ENCODE assay signal across 8 mouse cellular contexts in genomic region chr7:122288605-122289242, GRCm38 (mm10). TPM values are rescaled to one million over a fixed set of nuclear protein-coding genes. Genes with fewer than 3 reads are reported as not detected.
DNase-seq lines count a peak whose midpoint lies in the region; ATAC-seq and TF ChIP-seq lines count a peak whose summit lies in the region.

TSS of gene Prkcb (plus strand) at chr7:122288751.

- peak within 1 kb of the TSS; percentile 31; the same call in 1 of the 2 replicates for H3K9ac ChIP-seq in intestine, postnatal 0 days (ENCODE audit: low read depth, low read length)

- H3K27me3 ChIP-seq in intestine, postnatal 0 days (replicated peaks; ENCODE audit: control insufficient read depth, insufficient read depth, low read length): peaks cover 24% of the 10 kb centered on the region

- peak; percentile 29 for DNase-seq in adrenal gland, adult 8-10 months
- peak; percentile 64 for DNase-seq in embryo, embryonic 11.5 days (ENCODE audit: low read depth, low spot score)
- peak; percentile 78 to 87 for DNase-seq in left cerebral cortex, postnatal 36 days (ENCODE audit: low spot score in 2 of 2)
- peak; percentile 82 for DNase-seq in mesoderm, embryonic 11.5 days (ENCODE audit: low read depth, low spot score)
- DNase-seq in right cerebral cortex, postnatal 25 days: peak; percentile 84
- DNase-seq in urinary bladder, postnatal 25 days (ENCODE audit: low spot score): peak; percentile 57

- no peaks in the 10 kb centered on the region for H3K36me3 ChIP-seq in intestine, postnatal 0 days (ENCODE audit: control insufficient read depth, insufficient read depth)

- peak within 1 kb of the TSS; percentile 56 for H3K4me3 ChIP-seq in intestine, postnatal 0 days (ENCODE audit: low read depth, low read length)

- H3K4me1 ChIP-seq in intestine, postnatal 0 days (replicated peaks; ENCODE audit: control insufficient read depth, insufficient read depth, low read length): no peaks in the 10 kb centered on the region

- peak; percentile 84 for ATAC-seq in granulocyte monocyte progenitor cell, adult 5-6 weeks (replicated peaks; ENCODE audit: poor library complexity, severe bottlenecking)
- ATAC-seq in intestine, postnatal 0 days: peak; percentile 67

- WGBS in intestine, postnatal 0 days: 7% methylated on average over 37 of the region's 42 CpGs

- H3K27ac ChIP-seq in intestine, postnatal 0 days (ENCODE audit: low read depth, low read length): no peak within 1 kb of the TSS

- H3K4me2 ChIP-seq in intestine, postnatal 0 days (replicated peaks; ENCODE audit: low read depth): peak within 1 kb of the TSS; percentile 88

- intact Hi-C loops in left cerebral cortex, postnatal 36 days (cut with DNase I): no loop called here

- TF ChIP-seq CTCF in intestine, postnatal 0 days (IDR thresholded peaks at IDR 0.05; ENCODE audit: low read depth): no peak

- no peaks in the 10 kb centered on the region for H3K9me3 ChIP-seq in intestine, postnatal 0 days (ENCODE audit: control insufficient read depth)

RNA-seq across cellular contexts. Expression of gene Prkcb, which starts in this region (rescaled TPM):
- total RNA-seq in adrenal gland, adult 8-10 months (2022): 10 to 100 TPM; 15.1 to 28.3 (median 21.8) TPM
- 22.6 and 25.8 TPM in 2 replicates for total RNA-seq in granulocyte monocyte progenitor cell, adult 5-6 weeks (2014; fragmentation: Nextera tagmentation)
- 21.4 and 27.1 TPM in 2 replicates for total RNA-seq in granulocyte monocyte progenitor cell, adult 5-6 weeks (2017)
- 4.7 and 5.1 TPM in 2 replicates for polyA plus RNA-seq in intestine, postnatal 0 days (2015; fragmentation: Nextera tagmentation; extraction: Ambion mirVana)
- 1,000 to 10,000 TPM in 1 of 2 experiments, 100 to 1,000 TPM in 1; 978 to 1,072 TPM for total RNA-seq in left cerebral cortex, postnatal 36 days (2021)

Comparison
In these comparisons a context has a peak if more than half of its experiments do, and no peak if none do; other contexts are left out.
1. RNA of gene Prkcb (total RNA-seq): 978 to 1,072 TPM in left cerebral cortex, postnatal 36 days; 21.4 to 27.1 TPM in granulocyte monocyte progenitor cell, adult 5-6 weeks and 15.1 to 28.3 TPM in adrenal gland, adult 8-10 months; every median in the first group is over 10 times any median in the second.
2. DNase-seq: peak in every context shown above with its lines; median percentile 84 in right cerebral cortex, postnatal 25 days; 82 in left cerebral cortex, postnatal 36 days; 82 in mesoderm, embryonic 11.5 days; 64 in embryo, embryonic 11.5 days; 57 in urinary bladder, postnatal 25 days; 29 in adrenal gland, adult 8-10 months.